Mouse (Mus musculus): ENCODE results near the gene Zrsr1.

DNA sequence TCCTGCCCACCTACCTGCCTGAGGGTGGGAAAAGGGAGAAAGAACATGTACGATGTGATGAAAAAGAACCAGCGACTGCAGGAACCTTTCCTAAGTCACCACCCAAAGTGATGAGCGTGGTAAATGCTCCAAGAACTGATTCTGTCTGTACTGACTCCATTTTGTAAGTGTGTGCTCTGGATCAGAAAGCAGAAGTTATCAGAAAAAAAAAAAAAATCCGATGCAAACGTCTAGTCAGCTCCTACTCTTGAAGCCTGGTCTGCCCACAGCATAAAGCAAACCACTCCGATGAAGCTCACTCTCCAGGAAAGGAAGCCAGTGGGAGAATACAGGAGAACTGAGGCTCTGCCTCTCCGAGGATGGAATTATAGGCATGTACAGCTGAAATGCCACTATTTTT lies 19.1 kb upstream of the Zrsr1 start:
- TF ChIP-seq GABPA (IDR thresholded peaks at IDR 0.05; ENCODE audit: insufficient replicate concordance, low read depth, low read length) (no peak), CTCF (conservative IDR thresholded peaks at IDR 0.05 in 1 of 2, IDR thresholded peaks at IDR 0.05 in 1 of 2; ENCODE audit: low read depth in 2 of 2, low read length in 2 of 2) (no peak), POLR2A (IDR thresholded peaks at IDR 0.05; ENCODE audit: low read depth, low read length) (no peak), USF2 (conservative IDR thresholded peaks at IDR 0.05; ENCODE audit: low read depth, low read length) (no peak), CHD2 (IDR thresholded peaks at IDR 0.05; ENCODE audit: low read length) (no peak), TBP (conservative IDR thresholded peaks at IDR 0.05; ENCODE audit: low read depth, low read length) (no peak), ZKSCAN1 (IDR thresholded peaks at IDR 0.05; ENCODE audit: borderline replicate concordance, low read depth, low read length) (no peak), NRF1 (IDR thresholded peaks at IDR 0.05; ENCODE audit: low read depth, low read length) (no peak), HCFC1 (IDR thresholded peaks at IDR 0.05; ENCODE audit: low read depth, low read length) (no peak), MEF2A (IDR thresholded peaks at IDR 0.05; ENCODE audit: borderline replicate concordance, low read depth, low read length) (no peak), ZC3H11A (IDR thresholded peaks at IDR 0.05; ENCODE audit: low read depth, low read length) (no peak), SIN3A (IDR thresholded peaks at IDR 0.05; ENCODE audit: low read length) (no peak), ZMIZ1 (IDR thresholded peaks at IDR 0.05; ENCODE audit: low read depth, low read length) (no peak), MAZ (IDR thresholded peaks at IDR 0.05; ENCODE audit: low read depth, low read length) (no peak)

Measured in CH12.LX (cell line).